Mouse (Mus musculus): ENCODE data around the gene C2cd2l. TPM values are rescaled to one million over a fixed set of nuclear protein-coding genes. Genes with fewer than 3 reads are reported as not detected.

Gene C2cd2l
- polyA plus RNA-seq, 1 experiment from 2014 or later: 9.6 TPM

- Histone ChIP-seq H3K27me3 (ENCODE audit: control insufficient read depth, insufficient read depth, low read length) (no peaks in the 10 kb centered on the region), H3K9ac (replicated peaks; ENCODE audit: low read depth, low read length) (no peak overlapping the region), H3K9me3 (ENCODE audit: control insufficient read depth, low read depth, low read length) (no peaks in the 10 kb centered on the region), H3K4me3 (ENCODE audit: low read depth, low read length) (no peak overlapping the region), H3K4me1 (ENCODE audit: control insufficient read depth, insufficient read depth, low read length) (no peaks in the 10 kb centered on the region), H3K4me2 (replicated peaks; ENCODE audit: low read depth, low read length) (no peak overlapping the region), H3K36me3 (ENCODE audit: control insufficient read depth, insufficient read depth, low read length) (peaks cover 45% of the 10 kb centered on the region), H3K27ac (ENCODE audit: low read length) (no peak overlapping the region)
- ATAC-seq (ENCODE audit: insufficient number of reproducible peaks, insufficient read depth, low FRiP score, low read depth): no peak
- 98% methylated on average over 4 of the region's 4 CpGs for WGBS
Observed at GRCm38 (mm10) chr9:44348546-44348945, 28.5 kb upstream of the C2cd2l start.

- 86% methylated on average over 4 of the region's 4 CpGs for WGBS
- H3K9me3 ChIP-seq (ENCODE audit: control insufficient read depth, low read depth, low read length): no peaks in the 10 kb centered on the region
- no peak overlapping the region for H3K27ac ChIP-seq (ENCODE audit: low read length)
- H3K4me1 ChIP-seq (ENCODE audit: control insufficient read depth, insufficient read depth, low read length): peaks cover 6% of the 10 kb centered on the region; the same call in 1 of the 2 replicates
- H3K27me3 ChIP-seq (ENCODE audit: control insufficient read depth, insufficient read depth, low read length): no peaks in the 10 kb centered on the region
- H3K4me3 ChIP-seq (ENCODE audit: low read depth, low read length): no peak overlapping the region
- H3K4me2 ChIP-seq (replicated peaks; ENCODE audit: low read depth, low read length): no peak overlapping the region
- ATAC-seq (ENCODE audit: insufficient number of reproducible peaks, insufficient read depth, low FRiP score, low read depth): no peak
- no peak overlapping the region for H3K9ac ChIP-seq (replicated peaks; ENCODE audit: low read depth, low read length)
- H3K36me3 ChIP-seq (ENCODE audit: control insufficient read depth, insufficient read depth, low read length): peaks cover 36% of the 10 kb centered on the region
Observed at GRCm38 (mm10) chr9:44347621-44348020, 27.5 kb upstream of the C2cd2l start.

DNA sequence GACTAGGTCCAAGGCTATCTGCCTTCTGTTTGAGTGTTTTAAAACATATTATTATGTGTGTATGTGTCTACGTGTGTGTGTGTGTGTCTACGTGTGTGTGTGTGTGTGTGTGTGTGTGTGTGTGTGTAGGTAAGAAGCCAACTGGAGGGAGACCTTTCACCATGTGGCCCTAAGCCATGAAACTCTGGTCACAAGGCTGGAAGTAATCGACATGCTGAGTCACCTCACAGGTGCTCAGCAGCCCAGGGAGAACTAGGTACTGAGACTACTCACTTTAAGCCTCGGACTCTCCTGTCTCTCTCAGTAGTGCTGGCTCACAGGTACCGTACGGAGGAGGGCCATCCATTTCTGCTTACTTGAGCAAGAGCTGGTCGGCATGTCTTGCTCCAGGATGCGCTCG lies 27.1 kb upstream of the C2cd2l start:
- H3K36me3 ChIP-seq (ENCODE audit: control insufficient read depth, insufficient read depth, low read length): peaks cover 31% of the 10 kb centered on the region
- H3K9me3 ChIP-seq (ENCODE audit: control insufficient read depth, low read depth, low read length): no peaks in the 10 kb centered on the region
- ATAC-seq (ENCODE audit: insufficient number of reproducible peaks, insufficient read depth, low FRiP score, low read depth): no peak
- WGBS: 90% methylated on average over 9 of the region's 9 CpGs
- no peak overlapping the region for H3K27ac ChIP-seq (ENCODE audit: low read length)
- no peak overlapping the region for H3K4me3 ChIP-seq (ENCODE audit: low read depth, low read length)
- H3K9ac ChIP-seq (replicated peaks; ENCODE audit: low read depth, low read length): no peak overlapping the region
- H3K27me3 ChIP-seq (ENCODE audit: control insufficient read depth, insufficient read depth, low read length): no peaks in the 10 kb centered on the region
- no peak overlapping the region for H3K4me2 ChIP-seq (replicated peaks; ENCODE audit: low read depth, low read length)
- H3K4me1 ChIP-seq (ENCODE audit: control insufficient read depth, insufficient read depth, low read length): peaks cover 6% of the 10 kb centered on the region; the same call in 1 of the 2 replicates

DNA sequence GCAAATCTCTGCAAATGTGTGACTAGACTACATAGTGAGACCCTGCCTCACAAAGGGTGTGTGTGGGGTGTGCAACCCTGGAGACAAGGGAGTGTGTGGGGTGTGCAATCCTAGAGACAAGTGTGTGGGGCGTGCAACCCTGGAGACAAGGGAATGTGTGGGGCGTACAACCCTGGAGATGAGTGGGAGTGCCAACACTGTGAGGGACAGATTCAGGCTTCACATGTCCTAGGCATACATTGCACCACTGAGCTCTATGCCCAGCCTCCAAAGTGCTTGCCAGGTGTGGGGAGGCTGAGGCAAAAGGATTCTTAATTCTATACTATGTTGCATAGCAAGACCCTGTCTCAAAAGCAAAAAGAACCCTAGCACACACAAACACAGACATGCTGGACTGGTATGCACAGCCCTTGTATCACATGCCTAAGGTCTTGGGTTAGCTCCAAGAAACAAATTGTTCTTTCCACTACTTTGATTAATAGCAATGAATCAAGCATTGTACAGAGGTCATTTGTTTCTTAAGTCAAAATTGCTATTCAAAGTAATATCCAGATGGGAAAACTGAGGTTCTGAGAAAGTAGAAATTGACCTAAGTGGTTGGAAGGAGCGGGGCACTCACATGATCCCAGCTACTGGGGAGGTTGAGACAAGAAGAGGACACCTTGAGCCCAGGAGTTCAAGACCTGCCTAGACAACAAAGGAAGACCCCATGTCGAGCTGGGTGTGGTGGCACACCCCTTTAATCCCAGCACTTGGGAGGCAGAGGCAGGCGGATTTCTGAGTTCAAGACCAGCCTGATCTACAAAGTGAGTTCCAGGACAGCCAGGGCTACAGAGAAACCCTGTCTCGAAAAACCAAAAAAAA lies 25.7 kb upstream of the C2cd2l start:
- no peak for ATAC-seq (ENCODE audit: insufficient number of reproducible peaks, insufficient read depth, low FRiP score, low read depth)
- Histone ChIP-seq H3K27me3 (ENCODE audit: control insufficient read depth, insufficient read depth, low read length) (no peaks in the 10 kb centered on the region), H3K36me3 (ENCODE audit: control insufficient read depth, insufficient read depth, low read length) (peaks cover 19% of the 10 kb centered on the region), H3K27ac (ENCODE audit: low read length) (no peak overlapping the region), H3K4me1 (ENCODE audit: control insufficient read depth, insufficient read depth, low read length) (peaks cover 6% of the 10 kb centered on the region; the same call in 1 of the 2 replicates), H3K9ac (replicated peaks; ENCODE audit: low read depth, low read length) (no peak overlapping the region), H3K4me2 (replicated peaks; ENCODE audit: low read depth, low read length) (no peak overlapping the region), H3K4me3 (ENCODE audit: low read depth, low read length) (no peak overlapping the region), H3K9me3 (ENCODE audit: control insufficient read depth, low read depth, low read length) (no peaks in the 10 kb centered on the region)
- WGBS: 87% methylated on average over 6 of the region's 6 CpGs

DNA sequence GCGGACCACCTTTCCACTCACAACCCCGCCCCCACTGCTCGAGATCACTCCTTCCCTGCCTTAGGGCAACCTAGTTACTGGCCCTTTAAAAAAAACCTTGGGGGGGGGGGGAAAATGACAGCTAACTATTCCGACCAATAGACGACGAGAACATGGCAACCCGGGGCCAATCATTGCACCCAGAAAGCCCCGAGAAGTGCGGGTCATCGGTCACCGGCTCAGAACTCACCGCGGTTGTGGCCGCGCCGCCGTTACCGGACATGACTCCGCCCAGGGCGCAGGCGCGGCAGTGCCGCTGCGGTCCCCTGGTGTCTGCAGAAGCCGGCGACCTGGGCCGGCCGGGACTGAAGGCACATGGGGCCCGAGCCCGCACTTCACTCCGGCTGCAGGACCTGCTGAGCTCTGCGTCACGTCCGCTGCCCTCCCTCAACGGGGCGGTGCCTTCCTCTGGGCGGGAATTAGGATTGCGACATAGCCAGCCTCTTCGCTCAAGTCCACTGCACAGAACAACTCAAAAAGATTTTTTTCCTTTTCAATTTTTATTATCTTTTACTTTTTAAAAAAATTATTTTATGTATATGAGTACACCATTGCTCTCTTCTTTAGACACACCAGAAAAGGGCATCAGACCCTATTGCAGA lies 23.8 kb upstream of the C2cd2l start, which contains the start of gene Hmbs:
TSS of gene Hmbs (minus strand) at position 448 of the 641 bp plus-strand sequence.
- ATAC-seq (ENCODE audit: insufficient number of reproducible peaks, insufficient read depth, low FRiP score, low read depth): peak; percentile 94
- Histone ChIP-seq H3K27me3 (ENCODE audit: control insufficient read depth, insufficient read depth, low read length) (no peaks in the 10 kb centered on the region), H3K4me1 (ENCODE audit: control insufficient read depth, insufficient read depth, low read length) (peaks cover 6% of the 10 kb centered on the region; the same call in 1 of the 2 replicates), H3K9me3 (ENCODE audit: control insufficient read depth, low read depth, low read length) (no peaks in the 10 kb centered on the region), H3K4me2 (replicated peaks; ENCODE audit: low read depth, low read length) (peak within 1 kb of the TSS; percentile 83), H3K36me3 (ENCODE audit: control insufficient read depth, insufficient read depth, low read length) (peaks cover 19% of the 10 kb centered on the region), H3K9ac (replicated peaks; ENCODE audit: low read depth, low read length) (peak within 1 kb of the TSS; percentile 78), H3K27ac (ENCODE audit: low read length) (peak within 1 kb of the TSS; percentile 96), H3K4me3 (ENCODE audit: low read depth, low read length) (peak within 1 kb of the TSS; percentile 73)
- under 1% methylated on average over 39 of the region's 39 CpGs for WGBS

- WGBS: 4% methylated on average over 6 of the region's 6 CpGs
- peak overlapping the region; percentile 96 for H3K27ac ChIP-seq (ENCODE audit: low read length)
- peak; percentile 54; the same call in 1 of the 2 replicates for ATAC-seq (ENCODE audit: insufficient number of reproducible peaks, insufficient read depth, low FRiP score, low read depth)
- H3K9me3 ChIP-seq (ENCODE audit: control insufficient read depth, low read depth, low read length): no peaks in the 10 kb centered on the region
- peaks cover 18% of the 10 kb centered on the region for H3K36me3 ChIP-seq (ENCODE audit: control insufficient read depth, insufficient read depth, low read length)
- H3K27me3 ChIP-seq (ENCODE audit: control insufficient read depth, insufficient read depth, low read length): no peaks in the 10 kb centered on the region
- peak overlapping the region; percentile 83 for H3K4me2 ChIP-seq (replicated peaks; ENCODE audit: low read depth, low read length)
- H3K9ac ChIP-seq (replicated peaks; ENCODE audit: low read depth, low read length): peak overlapping the region; percentile 78
- peaks cover 6% of the 10 kb centered on the region; the same call in 1 of the 2 replicates for H3K4me1 ChIP-seq (ENCODE audit: control insufficient read depth, insufficient read depth, low read length)
- H3K4me3 ChIP-seq (ENCODE audit: low read depth, low read length): peak overlapping the region; percentile 73
Observed at GRCm38 (mm10) chr9:44343290-44343689, 23.2 kb upstream of the C2cd2l start.

DNA sequence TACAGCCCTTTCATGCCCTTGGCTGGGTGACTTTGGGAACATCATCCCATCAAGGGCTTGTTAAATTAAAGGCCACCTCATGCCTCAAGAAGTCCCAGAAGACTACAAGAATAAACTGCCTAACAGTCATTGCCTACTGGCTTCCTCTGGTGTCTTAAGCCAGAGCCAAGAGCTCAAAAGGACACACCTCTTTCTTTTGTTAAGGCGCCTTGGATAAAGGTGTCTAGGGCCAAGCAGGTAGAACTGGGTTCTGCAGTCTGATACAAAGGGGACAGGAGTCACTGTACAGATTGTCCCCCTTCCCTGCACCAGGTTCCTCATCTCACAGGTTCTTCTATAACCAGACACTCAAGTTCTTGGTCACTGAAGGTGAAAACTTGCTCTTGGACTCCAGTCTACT lies 22.5 kb upstream of the C2cd2l start:
- peaks cover 16% of the 10 kb centered on the region for H3K36me3 ChIP-seq (ENCODE audit: control insufficient read depth, insufficient read depth, low read length)
- H3K27ac ChIP-seq (ENCODE audit: low read length): peak overlapping the region; percentile 96; the same call in 1 of the 2 replicates
- H3K4me2 ChIP-seq (replicated peaks; ENCODE audit: low read depth, low read length): peak overlapping the region; percentile 83
- H3K27me3 ChIP-seq (ENCODE audit: control insufficient read depth, insufficient read depth, low read length): no peaks in the 10 kb centered on the region
- no peak overlapping the region for H3K9ac ChIP-seq (replicated peaks; ENCODE audit: low read depth, low read length)
- H3K9me3 ChIP-seq (ENCODE audit: control insufficient read depth, low read depth, low read length): no peaks in the 10 kb centered on the region
- H3K4me3 ChIP-seq (ENCODE audit: low read depth, low read length): peak overlapping the region; percentile 73
- peaks cover 8% of the 10 kb centered on the region; the same call in 1 of the 2 replicates for H3K4me1 ChIP-seq (ENCODE audit: control insufficient read depth, insufficient read depth, low read length)
- 74% methylated on average over 1 of the region's 1 CpGs for WGBS
- ATAC-seq (ENCODE audit: insufficient number of reproducible peaks, insufficient read depth, low FRiP score, low read depth): no peak

DNA sequence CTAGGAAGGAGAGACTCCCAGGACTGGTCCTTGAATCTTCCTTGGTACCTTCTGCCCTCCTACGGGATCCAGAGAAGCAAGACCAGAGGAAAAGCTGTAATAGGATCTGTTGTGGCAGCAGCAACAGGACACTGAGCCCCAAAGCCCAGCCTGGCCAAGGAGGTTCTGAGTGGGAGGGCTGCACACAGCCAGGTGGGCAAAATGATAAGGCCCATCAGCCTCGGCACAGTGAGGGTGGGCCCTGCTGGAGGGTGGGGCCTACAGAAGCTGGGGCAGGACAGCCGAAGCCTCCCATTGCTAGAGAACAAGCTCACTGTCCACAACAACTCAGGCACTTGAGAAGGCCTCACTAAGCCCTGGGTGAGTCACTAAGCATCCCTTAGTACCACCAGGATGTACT lies 22.1 kb upstream of the C2cd2l start:
- Histone ChIP-seq H3K27ac (ENCODE audit: low read length) (no peak overlapping the region), H3K4me3 (ENCODE audit: low read depth, low read length) (no peak overlapping the region)
- 65% methylated on average over 3 of the region's 3 CpGs for WGBS

More for the DNA sequence above, 22.1 kb upstream of the C2cd2l start:
- H3K9me3 ChIP-seq (ENCODE audit: control insufficient read depth, low read depth, low read length): no peaks in the 10 kb centered on the region
- no peak overlapping the region for H3K9ac ChIP-seq (replicated peaks; ENCODE audit: low read depth, low read length)
- 0 out of 2 replicates have a peak overlapping the region, but pooled peaks have one; percentile 83 for H3K4me2 ChIP-seq (replicated peaks; ENCODE audit: low read depth, low read length)
- no peaks in the 10 kb centered on the region for H3K27me3 ChIP-seq (ENCODE audit: control insufficient read depth, insufficient read depth, low read length)
- H3K4me1 ChIP-seq (ENCODE audit: control insufficient read depth, insufficient read depth, low read length): peaks cover 12% of the 10 kb centered on the region
- ATAC-seq (ENCODE audit: insufficient number of reproducible peaks, insufficient read depth, low FRiP score, low read depth): peak; percentile 34; the same call in 1 of the 2 replicates
- peaks cover 21% of the 10 kb centered on the region for H3K36me3 ChIP-seq (ENCODE audit: control insufficient read depth, insufficient read depth, low read length)
